ENCODE assay signal across 8 mouse cellular contexts in the genomic region with DNA sequence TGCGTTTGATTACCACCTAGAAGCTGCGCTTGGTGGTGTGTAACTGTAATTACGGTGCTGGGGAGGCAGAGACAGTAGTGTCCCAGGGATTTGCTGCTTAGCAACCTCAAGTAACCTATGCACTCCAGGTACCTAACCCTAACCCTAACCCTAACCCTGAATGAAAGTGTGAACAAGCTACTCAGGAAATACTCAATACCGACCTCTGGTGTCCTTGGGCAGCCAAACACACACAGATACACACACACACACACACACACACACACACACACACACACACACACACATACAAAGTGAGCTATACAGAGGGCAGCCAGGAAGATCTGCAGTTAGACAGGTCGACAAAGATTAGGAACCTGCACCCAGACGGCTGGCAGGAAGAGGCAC. TPM values are rescaled to one million over a fixed set of nuclear protein-coding genes. Genes with fewer than 3 reads are reported as not detected.
DNase-seq lines count a peak whose midpoint lies in the region; ATAC-seq and TF ChIP-seq lines count a peak whose summit lies in the region.

No protein-coding gene starts in this region.

- H3K4me1 ChIP-seq in lung, postnatal 0 days (ENCODE audit: insufficient read depth, low read depth, low read length), result peaks cover 4% of the 10 kb centered on the region; the same call in 1 of the 2 replicates
- no peaks in the 10 kb centered on the region for H3K4me1 ChIP-seq in embryonic fibroblast, embryonic 13.5 days (ENCODE audit: control insufficient read depth, insufficient read depth, low read length)
- peaks cover 26% of the 10 kb centered on the region for H3K4me1 ChIP-seq in limb, embryonic 15.5 days
- peaks cover 12% of the 10 kb centered on the region for H3K4me1 ChIP-seq in stomach, embryonic 14.5 days (ENCODE audit: control insufficient read depth, insufficient read depth, low read length)

- intact Hi-C loops in gastrocnemius, postnatal 14 days (cut with DNase I; ENCODE audit: low total_unique reads), result loop anchor here (10.0 kb wide), 1 partner anchor 156 kb away; no protein-coding TSS in a partner anchor
- intact Hi-C loops in left cerebral cortex, postnatal 10 days (cut with DNase I), result no loop called here

- no peak for DNase-seq in lung, postnatal 0 days (ENCODE audit: low spot score)
- DNase-seq in lung, adult 18-20 months, result no peak
- DNase-seq in embryo, embryonic 10.5 days (ENCODE audit: low spot score), result no peak
- no peak for DNase-seq in gastrocnemius, postnatal 14 days
- DNase-seq in left cerebral cortex, postnatal 10 days (ENCODE audit: extremely low spot score in 1 of 2, low spot score in 2 of 2), result no peak

- peak overlapping the region; percentile 73 for H3K4me2 ChIP-seq in lung, postnatal 0 days (replicated peaks; ENCODE audit: low read depth, low read length)
- peak overlapping the region; percentile 68 for H3K4me2 ChIP-seq in limb, embryonic 15.5 days
- peak overlapping the region; percentile 85 for H3K4me2 ChIP-seq in stomach, embryonic 14.5 days (replicated peaks; ENCODE audit: low read depth, low read length)

- peak; percentile 47 for TF ChIP-seq CTCF in lung, postnatal 0 days (IDR thresholded peaks at IDR 0.05)
- no peak for TF ChIP-seq CTCF in embryonic fibroblast, embryonic 13.5 days (IDR thresholded peaks at IDR 0.05; ENCODE audit: borderline replicate concordance, insufficient read depth, low read length)

- no peak for TF ChIP-seq EP300 in lung, postnatal 0 days (IDR thresholded peaks at IDR 0.05)

- H3K4me3 ChIP-seq in lung, postnatal 0 days (ENCODE audit: low read depth, low read length), result peak overlapping the region; percentile 95
- H3K4me3 ChIP-seq in embryonic fibroblast, embryonic 13.5 days (ENCODE audit: insufficient read depth, low read length), result peak overlapping the region; percentile 67
- peak overlapping the region; percentile 97 for H3K4me3 ChIP-seq in limb, embryonic 15.5 days
- H3K4me3 ChIP-seq in stomach, embryonic 14.5 days (ENCODE audit: low read depth, low read length), result peak overlapping the region; percentile 85

- H3K27ac ChIP-seq in lung, postnatal 0 days (ENCODE audit: low read length), result peak overlapping the region; percentile 96
- H3K27ac ChIP-seq in embryonic fibroblast, embryonic 13.5 days (ENCODE audit: insufficient read depth, low read length), result peak overlapping the region; percentile 9; the same call in 1 of the 2 replicates
- H3K27ac ChIP-seq in limb, embryonic 15.5 days, result peak overlapping the region; percentile 91
- peak overlapping the region; percentile 88; the same call in 1 of the 2 replicates for H3K27ac ChIP-seq in stomach, embryonic 14.5 days (ENCODE audit: low read length)

- H3K9ac ChIP-seq in lung, postnatal 0 days (replicated peaks; ENCODE audit: low read depth), result peak overlapping the region; percentile 85
- H3K9ac ChIP-seq in limb, embryonic 15.5 days, result peak overlapping the region; percentile 87
- peak overlapping the region; percentile 82; the same call in 1 of the 2 replicates for H3K9ac ChIP-seq in stomach, embryonic 14.5 days (replicated peaks; ENCODE audit: low read depth, low read length)

- ATAC-seq in lung, postnatal 0 days, result peak; percentile 18; the same call in 1 of the 2 replicates
- peak; percentile 7; the same call in 1 of the 2 replicates for ATAC-seq in limb, embryonic 15.5 days (ENCODE audit: insufficient number of reproducible peaks, low FRiP score, low TSS enrichment, low read depth)
- ATAC-seq in stomach, embryonic 14.5 days (ENCODE audit: insufficient number of reproducible peaks, insufficient read depth, low FRiP score, low read depth), result peak; percentile 1; the same call in 1 of the 2 replicates

- 46% methylated on average over 6 of the region's 6 CpGs for WGBS in lung, postnatal 0 days
- whole genome bisulfite sequencing in limb, embryonic 15.5 days, result 47% methylated on average over 6 of the region's 6 CpGs
- WGBS in stomach, embryonic 14.5 days, result 51% methylated on average over 6 of the region's 6 CpGs

- no peak for TF ChIP-seq POLR2A in embryonic fibroblast, embryonic 13.5 days (IDR thresholded peaks at IDR 0.05; ENCODE audit: low read depth, low read length)

- no peaks in the 10 kb centered on the region for H3K27me3 ChIP-seq in lung, postnatal 0 days (replicated peaks; ENCODE audit: insufficient read depth, low read length)
- no peaks in the 10 kb centered on the region for H3K27me3 ChIP-seq in limb, embryonic 15.5 days
- H3K27me3 ChIP-seq in stomach, embryonic 14.5 days (ENCODE audit: control insufficient read depth, insufficient read depth, low read length), result no peaks in the 10 kb centered on the region

- H3K9me3 ChIP-seq in lung, postnatal 0 days (ENCODE audit: low read length), result no peaks in the 10 kb centered on the region
- no peaks in the 10 kb centered on the region for H3K9me3 ChIP-seq in limb, embryonic 15.5 days
- H3K9me3 ChIP-seq in stomach, embryonic 14.5 days (ENCODE audit: control insufficient read depth, low read depth, low read length), result no peaks in the 10 kb centered on the region

- 0 out of 2 replicates have a peak, but pooled peaks cover 19% of the 10 kb centered on the region for H3K36me3 ChIP-seq in lung, postnatal 0 days (ENCODE audit: insufficient read depth, low read length)
- H3K36me3 ChIP-seq in limb, embryonic 15.5 days, result peaks cover 58% of the 10 kb centered on the region
- peaks cover 42% of the 10 kb centered on the region for H3K36me3 ChIP-seq in stomach, embryonic 14.5 days (ENCODE audit: control insufficient read depth, insufficient read depth, low read length)

RNA-seq across cellular contexts. Expression of a gene that starts 0.3 kb away (rescaled TPM):
- polyA plus RNA-seq in lung, postnatal 0 days (2015; fragmentation: Nextera tagmentation; extraction: Ambion mirVana), result 37.5 and 38.3 TPM in 2 replicates
- 78.0 and 78.2 TPM in 2 replicates for polyA plus RNA-seq in embryonic fibroblast, embryonic 13.5 days (2011; ENCODE audit: insufficient read length, low read depth, missing spikeins)
- polyA plus RNA-seq in limb, embryonic 15.5 days (2015; fragmentation: Nextera tagmentation; extraction: Ambion mirVana), result 57.3 and 60.6 TPM in 2 replicates
- polyA plus RNA-seq in stomach, embryonic 14.5 days (2014; fragmentation: Nextera tagmentation; extraction: Ambion mirVana), result 61.3 and 61.4 TPM in 2 replicates
- 10 to 100 TPM; 22.5 to 25.2 TPM for total RNA-seq in gastrocnemius, postnatal 14 days (2021)
- 10 to 100 TPM; 67.3 to 77.1 TPM for total RNA-seq in left cerebral cortex, postnatal 10 days (2021)

RNA-seq across cellular contexts. Expression of a gene that starts 7.6 kb away (rescaled TPM):
- polyA plus RNA-seq in lung, postnatal 0 days (2015; fragmentation: Nextera tagmentation; extraction: Ambion mirVana), result 20.5 and 22.4 TPM in 2 replicates
- polyA plus RNA-seq in embryonic fibroblast, embryonic 13.5 days (2011; ENCODE audit: insufficient read length, low read depth, missing spikeins), result 13.1 TPM in 2 replicates
- 28.6 and 30.3 TPM in 2 replicates for polyA plus RNA-seq in limb, embryonic 15.5 days (2015; fragmentation: Nextera tagmentation; extraction: Ambion mirVana)
- 28.9 and 31.1 TPM in 2 replicates for polyA plus RNA-seq in stomach, embryonic 14.5 days (2014; fragmentation: Nextera tagmentation; extraction: Ambion mirVana)
- 1 to 10 TPM; 4.7 to 5.3 TPM for total RNA-seq in gastrocnemius, postnatal 14 days (2021)
- 10 to 100 TPM; 18.9 to 20.1 TPM for total RNA-seq in left cerebral cortex, postnatal 10 days (2021)

RNA-seq across cellular contexts. Expression of a gene that starts 8.9 kb away (rescaled TPM):
- 0.30 and 0.33 TPM in 2 replicates for polyA plus RNA-seq in lung, postnatal 0 days (2015; fragmentation: Nextera tagmentation; extraction: Ambion mirVana)
- 1.0 and 2.5 TPM in 2 replicates for polyA plus RNA-seq in embryonic fibroblast, embryonic 13.5 days (2011; ENCODE audit: insufficient read length, low read depth, missing spikeins)
- 412 and 416 TPM in 2 replicates for polyA plus RNA-seq in limb, embryonic 15.5 days (2015; fragmentation: Nextera tagmentation; extraction: Ambion mirVana)
- polyA plus RNA-seq in stomach, embryonic 14.5 days (2014; fragmentation: Nextera tagmentation; extraction: Ambion mirVana), result 6.9 and 9.8 TPM in 2 replicates
- total RNA-seq in gastrocnemius, postnatal 14 days (2021), result under 1 TPM; 0.29 to 0.97 TPM
- total RNA-seq in left cerebral cortex, postnatal 10 days (2021), result 10 to 100 TPM; 23.4 to 26.5 TPM

RNA-seq across cellular contexts. Expression of a gene that starts 53.8 kb away (rescaled TPM):
- not detected in 2 replicates for polyA plus RNA-seq in lung, postnatal 0 days (2015; fragmentation: Nextera tagmentation; extraction: Ambion mirVana)
- 10.8 and 11.6 TPM in 2 replicates for polyA plus RNA-seq in embryonic fibroblast, embryonic 13.5 days (2011; ENCODE audit: insufficient read length, low read depth, missing spikeins)
- polyA plus RNA-seq in limb, embryonic 15.5 days (2015; fragmentation: Nextera tagmentation; extraction: Ambion mirVana), result 0.22 and 0.45 TPM in 2 replicates
- 0.13 and 0.14 TPM in 2 replicates for polyA plus RNA-seq in stomach, embryonic 14.5 days (2014; fragmentation: Nextera tagmentation; extraction: Ambion mirVana)
- under 1 TPM; 0.21 to 0.22 TPM for total RNA-seq in gastrocnemius, postnatal 14 days (2021)
- total RNA-seq in left cerebral cortex, postnatal 10 days (2021), result 1 to 10 TPM; 4.1 to 5.6 TPM

Comparison
In these comparisons a context has a peak if more than half of its experiments do, and no peak if none do; other contexts are left out.
1. H3K27ac ChIP-seq: peak in every context shown above with its lines; median percentile 96 in lung, postnatal 0 days; 91 in limb, embryonic 15.5 days; 88 in stomach, embryonic 14.5 days; 9 in embryonic fibroblast, embryonic 13.5 days.
2. RNA of a gene that starts 8.9 kb away (polyA plus RNA-seq): 412 to 416 TPM in limb, embryonic 15.5 days; 6.9 to 9.8 TPM in stomach, embryonic 14.5 days, 1.0 to 2.5 TPM in embryonic fibroblast, embryonic 13.5 days and 0.30 to 0.33 TPM in lung, postnatal 0 days; every median in the first group is over 10 times any median in the second.
3. Peak in every context shown above with its lines, with median percentiles within 50 percentile points of each other: ATAC-seq, H3K4me2 ChIP-seq, H3K4me3 ChIP-seq and H3K9ac ChIP-seq.